Mouse (Mus musculus) testis, postnatal 10 days (tissue): Measurements from ENCODE around the gene Nenf.

ENCODE experiments used
- DNase-seq: peaks from one replicate; pipeline ENCODE4 v3.0.0; 2021; ENCODE audit warnings: low spot score

Gene Nenf

GRCm38 (mm10) chr1:191283110-191284040, 34.6 kb downstream of the Nenf start:
- DNase-seq: no peak

GRCm38 (mm10) chr1:191282319-191282718, 35.7 kb downstream of the Nenf start:
- no peak for DNase-seq

GRCm38 (mm10) chr1:191281171-191281570, 36.8 kb downstream of the Nenf start:
- DNase-seq: no peak

- DNase-seq: no peak
Measured at GRCm38 (mm10) chr1:191278324-191278723, 39.7 kb downstream of the Nenf start.

- no peak for DNase-seq
Measured at GRCm38 (mm10) chr1:191277549-191278059, 40.4 kb downstream of the Nenf start.

- DNase-seq: no peak
Measured at GRCm38 (mm10) chr1:191276181-191276580, 41.8 kb downstream of the Nenf start.

GRCm38 (mm10) chr1:191275527-191275926, 42.5 kb downstream of the Nenf start:
- peak; percentile 90 for DNase-seq

GRCm38 (mm10) chr1:191272660-191273059, 45.3 kb downstream of the Nenf start:
- DNase-seq: no peak

GRCm38 (mm10) chr1:191269648-191269952, 48.4 kb downstream of the Nenf start:
- no peak for DNase-seq

- DNase-seq: no peak
Measured at GRCm38 (mm10) chr1:191268797-191269647, 49.0 kb downstream of the Nenf start.

GRCm38 (mm10) chr1:191267856-191268255, 50.1 kb downstream of the Nenf start:
- DNase-seq: no peak

- no peak for DNase-seq
Measured at GRCm38 (mm10) chr1:191267162-191267561, 50.8 kb downstream of the Nenf start.

- DNase-seq: no peak
Measured at GRCm38 (mm10) chr1:191263471-191263870, 54.5 kb downstream of the Nenf start.

- DNase-seq: no peak
Measured at GRCm38 (mm10) chr1:191261861-191262260, 56.1 kb downstream of the Nenf start.

- DNase-seq: no peak
Measured at GRCm38 (mm10) chr1:191259661-191260060, 58.3 kb downstream of the Nenf start.

- DNase-seq: no peak
Measured at GRCm38 (mm10) chr1:191259121-191259520, 58.9 kb downstream of the Nenf start.

- DNase-seq: no peak
Measured at GRCm38 (mm10) chr1:191258521-191258920, 59.5 kb downstream of the Nenf start.

GRCm38 (mm10) chr1:191257981-191258380, 60.0 kb downstream of the Nenf start:
- DNase-seq: no peak

- no peak for DNase-seq
Measured at GRCm38 (mm10) chr1:191257351-191257771, 60.6 kb downstream of the Nenf start.
